Mouse (Mus musculus) yolk sac, embryonic 10.5 days (tissue): Measurements from ENCODE around the gene Zfp213.
A peak's percentile ranks its signal among the peaks of the same experiment; 100 is the strongest.
"Not testable (repeated sequence)": the region's sequence is repeated elsewhere in the genome, so short reads cannot be mapped to it uniquely, and the experiment has no call there.

Source experiments
- DNase-seq: peaks from one replicate; pipeline ENCODE4 v3.0.0-alpha.2; 2017; ENCODE audit warnings: low spot score

Zfp213 gene

GRCm38 (mm10) chr17:23543983-23544382, 20.1 kb downstream of the Zfp213 start:
- DNase-seq = no peak

GRCm38 (mm10) chr17:23543325-23543724, 20.7 kb downstream of the Zfp213 start:
- DNase-seq = no peak

- no peak for DNase-seq
Observed at GRCm38 (mm10) chr17:23542835-23543234, 21.2 kb downstream of the Zfp213 start.

- DNase-seq = no peak
Observed at GRCm38 (mm10) chr17:23542004-23542720, 21.9 kb downstream of the Zfp213 start.

GRCm38 (mm10) chr17:23540605-23541475, 23.2 kb downstream of the Zfp213 start:
- peak; percentile 82 for DNase-seq

- no peak for DNase-seq
Observed at GRCm38 (mm10) chr17:23540106-23540505, 23.9 kb downstream of the Zfp213 start.

- DNase-seq = no peak
Observed at GRCm38 (mm10) chr17:23539608-23540007, 24.4 kb downstream of the Zfp213 start.

- DNase-seq = peak; percentile 73
Observed at GRCm38 (mm10) chr17:23538299-23539015, 25.6 kb downstream of the Zfp213 start.

GRCm38 (mm10) chr17:23537554-23538255, 26.3 kb downstream of the Zfp213 start:
- no peak for DNase-seq

GRCm38 (mm10) chr17:23535046-23535788, 28.8 kb downstream of the Zfp213 start:
- DNase-seq = peak; percentile 85

- DNase-seq = not testable (repeated sequence)
Observed at GRCm38 (mm10) chr17:23533591-23534490, 30.2 kb downstream of the Zfp213 start.

- not testable (repeated sequence) for DNase-seq
Observed at GRCm38 (mm10) chr17:23531408-23531807, 32.6 kb downstream of the Zfp213 start.

GRCm38 (mm10) chr17:23522941-23523732, 40.9 kb downstream of the Zfp213 start:
- DNase-seq = not testable (repeated sequence)

GRCm38 (mm10) chr17:23518701-23519423, 45.2 kb downstream of the Zfp213 start:
- DNase-seq = no peak
